Mouse (Mus musculus) ES-E14 (cell line): ENCODE measurements around the gene Setd7.

Source experiments
- MAFK ChIP-seq: IDR thresholded peaks from 2 replicates; pipeline ENCODE4 v1.6.1; 2014; ENCODE audit warnings: mild to moderate bottlenecking, low read depth, low read length, inconsistent platforms; ENCODE audit not compliant: insufficient read depth
- ZC3H11A ChIP-seq: IDR thresholded peaks from 2 replicates; pipeline ENCODE4 v1.6.1; 2012; ENCODE audit warnings: low read depth, mild to moderate bottlenecking, inconsistent platforms, low read length, borderline replicate concordance

- TF ChIP-seq MAFK (no peak), ZC3H11A (no peak)
Observed at GRCm38 (mm10) chr3:51554067-51554466, 6.6 kb downstream of the Setd7 start.
